Mouse (Mus musculus): Measurements from ENCODE around the gene Tmem179b. TPM values are rescaled to one million over a fixed set of nuclear protein-coding genes. Genes with fewer than 3 reads are reported as not detected.

Tmem179b gene
- polyA plus RNA-seq (2014; fragmentation: Illumina TruSeq; extraction: RNeasy Lipid Tissue Mini Kit (QIAGEN cat#74804)): 29.5 TPM

GRCm38 (mm10) chr19:8774086-8774835 is at the start of gene Tmem179b:
Tmem179b (minus strand) TSS chr19:8774467.

GRCm38 (mm10) chr19:8819596-8820423 is 45.5 kb upstream of the Tmem179b start, which contains the start of gene Hnrnpul2:
Hnrnpul2 (plus strand) TSS chr19:8820010.

GRCm38 (mm10) chr19:8818801-8819595 is 44.7 kb upstream of the Tmem179b start, which contains the start of gene Ttc9c:
Ttc9c (minus strand) TSS chr19:8819333.

GRCm38 (mm10) chr19:8802130-8802821 is 28.0 kb upstream of the Tmem179b start, which contains the start of gene Zbtb3:
Zbtb3 (plus strand) TSS chr19:8802555.

GRCm38 (mm10) chr19:8798264-8798946 is 24.1 kb upstream of the Tmem179b start, which contains the start of gene Polr2g:
Polr2g (minus strand) TSS chr19:8798577.

GRCm38 (mm10) chr19:8786008-8786781 is 11.9 kb upstream of the Tmem179b start, which contains the start of gene Taf6l:
Taf6l (minus strand) TSS chr19:8786417.

GRCm38 (mm10) chr19:8770567-8771270 is 3.5 kb downstream of the Tmem179b start, which contains the start of gene Tmem223:
Tmem223 (plus strand) TSS chr19:8770996.

GRCm38 (mm10) chr19:8756635-8757387 is 17.5 kb downstream of the Tmem179b start, which contains the start of gene Nxf1:
Nxf1 (plus strand) TSS chr19:8757073.

GRCm38 (mm10) chr19:8741243-8741869 is 32.9 kb downstream of the Tmem179b start, which contains the start of gene Stx5a:
Stx5a (plus strand) TSS chr19:8741413.

GRCm38 (mm10) chr19:8740603-8741002 is 33.7 kb downstream of the Tmem179b start, which contains the start of gene 1700092M07Rik:
1700092M07Rik (plus strand) TSS chr19:8740718.

GRCm38 (mm10) chr19:8735389-8736159 is 38.7 kb downstream of the Tmem179b start, which contains the start of gene Wdr74:
Wdr74 (plus strand) TSS chr19:8735827.

GRCm38 (mm10) chr19:8722907-8723573 is 51.2 kb downstream of the Tmem179b start, which contains the start of gene Slc3a2:
Slc3a2 (minus strand) TSS chr19:8723369.

Measured in ovary, adult 10 weeks (tissue).